Mouse (Mus musculus): ENCODE measurements around the gene Plekha7.
"Not testable (repeated sequence)": the region's sequence is repeated elsewhere in the genome, so short reads cannot be mapped to it uniquely, and the experiment has no call there.

Gene Plekha7

DNA sequence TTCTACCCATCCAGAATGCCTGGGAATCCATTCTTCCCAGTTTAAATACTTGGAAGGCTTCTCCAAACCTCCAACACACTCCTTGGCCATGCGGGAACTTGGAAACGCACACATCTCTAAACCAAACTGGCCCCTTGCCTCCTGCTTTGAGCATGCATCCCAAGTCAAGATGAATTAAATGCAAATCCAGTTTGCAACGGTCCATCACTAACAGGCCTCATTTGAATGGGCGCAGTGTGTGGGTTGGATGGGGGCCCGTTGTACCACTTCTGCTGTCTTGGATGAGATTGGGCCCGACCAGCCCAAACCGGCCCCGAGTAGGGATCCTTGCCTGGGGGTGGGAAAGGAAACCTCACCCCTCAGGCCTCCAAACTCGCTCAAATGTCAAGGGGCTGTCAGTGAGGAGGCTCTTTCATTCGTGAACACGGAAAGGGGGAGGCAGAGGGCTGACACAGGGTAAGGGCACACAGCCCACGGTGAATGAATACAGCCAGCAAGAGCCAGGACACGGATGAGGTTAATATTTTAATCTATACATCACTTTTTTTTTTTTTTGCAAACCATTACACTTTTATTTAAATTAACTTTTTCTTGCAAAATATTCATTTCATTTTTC, 185.1 kb downstream of the Plekha7 start:
- DNase-seq = no peak

GRCm38 (mm10) chr7:116121202-116121601, 187.0 kb downstream of the Plekha7 start:
- no peak for DNase-seq

DNA sequence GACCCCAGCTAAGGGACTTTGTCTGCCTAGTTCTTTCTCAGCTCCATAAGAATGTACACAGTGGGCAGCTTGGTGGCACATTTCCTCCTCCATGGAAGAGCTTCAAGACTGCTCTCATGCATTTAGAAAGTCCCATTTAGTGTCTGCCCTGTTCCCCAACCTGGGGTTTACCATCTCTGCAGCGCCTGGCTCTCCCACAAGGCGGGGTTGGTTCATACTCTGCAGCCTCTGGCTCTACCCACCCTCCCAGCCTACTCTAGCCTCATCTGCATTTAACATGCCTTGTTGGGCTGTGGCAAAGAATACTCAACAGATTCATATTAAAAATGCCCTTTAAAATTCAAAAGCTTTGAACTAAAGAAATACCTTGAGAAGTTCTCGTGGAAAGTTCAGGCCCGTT, 187.4 kb downstream of the Plekha7 start:
- DNase-seq = no peak

GRCm38 (mm10) chr7:116119306-116119857, 188.8 kb downstream of the Plekha7 start:
- DNase-seq = no peak

DNA sequence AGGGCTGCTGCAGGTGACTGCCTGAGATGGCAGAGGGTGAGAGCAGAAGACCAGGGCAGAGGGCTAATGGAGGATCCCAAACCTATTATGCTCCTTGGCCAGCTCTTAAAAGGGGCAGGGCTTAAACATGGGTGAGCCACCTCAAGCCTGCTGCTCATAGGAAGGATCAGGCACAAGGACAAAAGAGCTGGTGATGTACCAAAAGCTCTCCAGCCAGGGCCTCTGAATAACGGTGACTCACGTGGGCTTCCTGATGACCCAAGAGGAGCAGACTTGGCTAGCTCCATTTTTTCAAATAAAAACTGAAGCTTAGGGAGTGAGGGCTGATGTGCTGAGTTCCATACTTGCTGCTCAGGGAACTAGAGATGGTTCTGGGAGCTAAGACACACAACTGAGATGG, 192.2 kb downstream of the Plekha7 start:
- DNase-seq = no peak

DNA sequence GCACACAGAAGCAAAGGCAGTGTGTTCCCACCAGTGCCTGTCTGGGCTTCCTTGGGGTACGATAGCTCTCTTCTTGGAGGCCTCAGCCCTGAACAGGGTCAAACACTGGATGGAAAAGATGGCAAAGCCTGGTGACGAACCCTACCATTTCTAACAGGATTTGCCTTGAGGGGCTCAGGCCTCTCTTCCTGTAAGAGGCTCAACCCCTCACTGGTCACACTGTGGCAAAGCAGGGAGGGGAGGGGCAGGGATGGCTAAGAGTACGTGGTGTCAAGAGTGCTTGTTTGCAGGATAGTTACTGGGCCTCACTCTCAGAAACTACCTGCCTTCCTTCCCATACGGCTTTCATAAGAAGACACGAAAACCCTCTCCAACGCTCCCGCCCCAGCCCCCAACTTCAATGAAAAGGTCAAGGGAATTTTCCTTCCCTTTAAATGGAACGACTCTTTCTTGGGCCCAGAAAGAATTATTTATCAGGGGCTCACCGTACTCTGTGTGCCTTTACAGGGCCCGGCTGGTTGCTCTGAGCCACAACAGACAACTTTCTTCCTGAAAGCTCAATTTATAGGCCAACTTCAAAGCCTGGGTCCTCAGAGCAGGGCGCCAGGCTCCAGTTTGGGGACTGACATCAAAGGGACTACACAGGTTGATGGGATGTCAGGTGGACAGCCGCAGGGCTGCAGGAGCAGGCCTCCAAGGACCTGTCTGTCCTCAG, 192.8 kb downstream of the Plekha7 start:
- no peak for DNase-seq

- DNase-seq = no peak
Observed at GRCm38 (mm10) chr7:116111546-116111945, 196.6 kb downstream of the Plekha7 start.

DNA sequence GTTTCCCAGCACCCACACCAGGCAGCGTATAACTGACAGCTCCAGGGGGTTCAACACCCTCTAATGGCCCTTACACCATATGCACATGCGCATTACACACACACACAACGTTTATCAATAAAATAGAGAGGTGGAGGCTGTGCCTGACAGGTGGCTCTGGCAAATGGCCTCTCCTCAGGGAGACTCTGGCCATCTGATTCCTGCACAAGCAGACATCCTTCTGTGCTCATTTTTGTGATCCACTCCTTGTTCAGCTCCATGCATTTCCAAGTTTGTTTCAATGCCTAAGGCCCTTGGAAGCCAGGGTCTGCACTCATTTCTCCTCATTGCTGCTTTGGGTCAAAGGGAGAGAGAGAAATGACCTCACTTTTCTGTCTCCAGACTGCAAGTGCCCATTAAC, 197.5 kb downstream of the Plekha7 start:
- DNase-seq = no peak

- DNase-seq = no peak
Observed at GRCm38 (mm10) chr7:116103091-116103490, 205.1 kb downstream of the Plekha7 start.

DNA sequence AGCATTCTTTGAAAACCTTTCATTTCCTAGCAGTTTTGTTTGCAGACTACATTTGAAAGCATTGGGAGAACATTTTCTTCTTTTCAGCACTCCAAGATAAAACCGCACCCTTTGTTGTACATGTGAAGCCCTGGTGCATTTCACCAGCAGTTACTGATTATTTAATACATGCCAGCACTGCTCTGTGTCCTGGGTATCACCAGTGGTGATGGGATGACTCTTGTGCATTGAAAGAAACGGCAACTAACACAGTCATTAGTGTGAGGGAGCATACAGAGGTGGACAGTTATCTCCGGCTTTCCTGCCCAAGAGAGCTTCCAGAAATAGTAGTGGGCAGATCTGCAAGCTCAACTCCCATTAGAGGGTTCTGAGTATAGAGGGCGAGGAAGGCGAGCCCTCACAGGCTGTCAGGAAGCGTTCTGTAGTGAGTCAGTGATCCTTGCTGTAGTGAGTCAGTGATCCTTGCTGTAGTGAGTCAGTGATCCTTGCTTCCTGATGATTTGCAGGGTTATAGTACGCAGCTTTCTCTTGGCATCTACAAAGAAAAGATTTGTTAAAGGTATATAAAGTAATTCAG, 208.1 kb downstream of the Plekha7 start:
- DNase-seq = no peak

GRCm38 (mm10) chr7:116093466-116093850, 214.7 kb downstream of the Plekha7 start:
- no peak for DNase-seq

- peak; percentile 97 for DNase-seq
Observed at GRCm38 (mm10) chr7:116092710-116093465, 215.3 kb downstream of the Plekha7 start.

GRCm38 (mm10) chr7:116084366-116084765, 223.8 kb downstream of the Plekha7 start, which contains the start of gene Gm4353:
Gene Gm4353 (minus strand): TSS chr7:116084635.
- DNase-seq = not testable (repeated sequence)

Measured in kidney, postnatal 14 days (tissue).